8 mouse cellular contexts compared by ENCODE assay signal in the genomic region with DNA sequence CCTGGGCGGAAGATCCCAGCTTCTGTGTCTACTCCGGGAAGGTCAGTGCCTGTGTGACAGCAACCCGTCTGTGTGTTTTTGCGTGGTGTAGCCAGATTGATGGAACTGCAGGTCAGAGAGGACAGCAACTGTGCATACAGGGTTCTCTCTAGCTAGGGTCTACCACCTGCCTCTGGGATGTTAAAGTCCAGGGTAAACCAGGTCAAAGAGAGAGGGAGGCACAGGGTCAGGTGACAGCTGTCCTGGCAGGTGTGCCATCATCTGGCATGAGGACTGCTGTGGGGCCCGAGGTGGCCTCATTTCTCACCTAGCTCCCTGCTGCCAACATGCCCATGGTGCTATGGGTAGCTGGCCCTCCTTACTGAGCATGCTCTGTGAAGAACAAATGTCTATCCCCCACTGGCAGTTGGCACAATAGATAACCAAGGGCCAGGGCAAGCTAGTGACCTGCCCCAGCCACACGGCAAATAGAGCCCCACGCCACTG. TPM values are rescaled to one million over a fixed set of nuclear protein-coding genes. Genes with fewer than 3 reads are reported as not detected.
DNase-seq lines count a peak whose midpoint lies in the region; ATAC-seq and TF ChIP-seq lines count a peak whose summit lies in the region.

No protein-coding gene starts in this region.

- no peaks in the 10 kb centered on the region for H3K27me3 ChIP-seq in hindbrain, embryonic 10.5 days (ENCODE audit: insufficient read depth, poor library complexity, severe bottlenecking)
- H3K27me3 ChIP-seq in hindbrain, embryonic 11.5 days (ENCODE audit: control insufficient read depth, insufficient read depth, low read length) = no peaks in the 10 kb centered on the region
- no peaks in the 10 kb centered on the region for H3K27me3 ChIP-seq in CH12.LX (replicated peaks)
- H3K27me3 ChIP-seq in embryonic facial prominence, embryonic 13.5 days = no peaks in the 10 kb centered on the region
- H3K27me3 ChIP-seq in liver, embryonic 12.5 days (replicated peaks) = no peaks in the 10 kb centered on the region

- TF ChIP-seq CTCF in CH12.LX (conservative IDR thresholded peaks at IDR 0.05 in 1 of 2, IDR thresholded peaks at IDR 0.05 in 1 of 2; ENCODE audit: low read depth in 2 of 2, low read length in 2 of 2) = no peak

- H3K9ac ChIP-seq in hindbrain, embryonic 11.5 days (ENCODE audit: low read depth, low read length) = no peak overlapping the region
- peak overlapping the region; percentile 37 for H3K9ac ChIP-seq in CH12.LX (ENCODE audit: insufficient read depth, low read depth)
- peak overlapping the region; percentile 49; the same call in 1 of the 2 replicates for H3K9ac ChIP-seq in embryonic facial prominence, embryonic 13.5 days
- H3K9ac ChIP-seq in liver, embryonic 12.5 days = no peak overlapping the region

- TF ChIP-seq EP300 in CH12.LX (IDR thresholded peaks at IDR 0.05; ENCODE audit: low read length) = no peak

- no peaks in the 10 kb centered on the region for H3K9me3 ChIP-seq in hindbrain, embryonic 10.5 days
- H3K9me3 ChIP-seq in hindbrain, embryonic 11.5 days (ENCODE audit: control insufficient read depth, low read length) = no peaks in the 10 kb centered on the region
- no peaks in the 10 kb centered on the region for H3K9me3 ChIP-seq in CH12.LX (replicated peaks; ENCODE audit: low read length)
- no peaks in the 10 kb centered on the region for H3K9me3 ChIP-seq in embryonic facial prominence, embryonic 13.5 days
- no peaks in the 10 kb centered on the region for H3K9me3 ChIP-seq in liver, embryonic 12.5 days (replicated peaks)

- H3K4me3 ChIP-seq in hindbrain, embryonic 10.5 days = no peak overlapping the region
- no peak overlapping the region for H3K4me3 ChIP-seq in hindbrain, embryonic 11.5 days (ENCODE audit: low read depth, low read length)
- H3K4me3 ChIP-seq in CH12.LX (replicated peaks in 1 of 3; ENCODE audit: low read depth in 2 of 3, low read length in 2 of 3, poor library complexity in 1 of 3) = peak overlapping the region in 1 of 3 experiments; percentile 42
- no peak overlapping the region for H3K4me3 ChIP-seq in embryonic facial prominence, embryonic 13.5 days
- no peak overlapping the region for H3K4me3 ChIP-seq in liver, embryonic 12.5 days

- ATAC-seq in hindbrain, embryonic 11.5 days (ENCODE audit: low FRiP score) = no peak
- no peak for ATAC-seq in embryonic facial prominence, embryonic 13.5 days (ENCODE audit: insufficient number of reproducible peaks, insufficient read depth, low FRiP score, low TSS enrichment, low read depth)
- no peak for ATAC-seq in liver, embryonic 12.5 days

- peak overlapping the region; percentile 69; the same call in 1 of the 2 replicates for H3K27ac ChIP-seq in hindbrain, embryonic 10.5 days
- no peak overlapping the region for H3K27ac ChIP-seq in hindbrain, embryonic 11.5 days (ENCODE audit: low read depth, low read length)
- peak overlapping the region; percentile 100 for H3K27ac ChIP-seq in CH12.LX (ENCODE audit: insufficient read depth, low read depth)
- no peak overlapping the region for H3K27ac ChIP-seq in embryonic facial prominence, embryonic 13.5 days
- H3K27ac ChIP-seq in liver, embryonic 12.5 days = peak overlapping the region; percentile 38

- H3K4me2 ChIP-seq in hindbrain, embryonic 11.5 days (replicated peaks; ENCODE audit: low read depth, low read length) = no peak overlapping the region
- H3K4me2 ChIP-seq in CH12.LX (ENCODE audit: insufficient read depth, low read depth, poor library complexity, severe bottlenecking) = peak overlapping the region; percentile 37; the same call in 1 of the 2 replicates
- H3K4me2 ChIP-seq in embryonic facial prominence, embryonic 13.5 days = no peak overlapping the region
- H3K4me2 ChIP-seq in liver, embryonic 12.5 days = no peak overlapping the region

- H3K79me2 ChIP-seq in CH12.LX (replicated peaks; ENCODE audit: control insufficient read depth, extremely low read depth, insufficient read depth, poor library complexity, severe bottlenecking) = peaks cover 48% of the 10 kb centered on the region

- TF ChIP-seq RAD21 in CH12.LX (IDR thresholded peaks at IDR 0.05; ENCODE audit: low read depth, low read length) = no peak

- DNase-seq in hindbrain, embryonic 10.5 days (ENCODE audit: low spot score) = no peak
- DNase-seq in hindbrain, embryonic 11.5 days (ENCODE audit: low spot score) = no peak
- no peak for DNase-seq in CH12.LX (ENCODE audit: extremely low read depth)
- no peak for DNase-seq in adrenal gland, adult 18-20 months (ENCODE audit: low spot score in 2 of 2)
- no peak for DNase-seq in c-Kit-positive CD71-positive TER-119-positive erythroid progenitor cells, embryonic 14.5 days (ENCODE audit: low spot score)
- DNase-seq in left cerebral cortex, postnatal 10 days (ENCODE audit: extremely low spot score in 1 of 2, low spot score in 2 of 2) = no peak

- 90% methylated on average over 7 of the region's 7 CpGs for WGBS in hindbrain, embryonic 10.5 days
- 86% methylated on average over 7 of the region's 7 CpGs for WGBS in hindbrain, embryonic 11.5 days
- 79% methylated on average over 7 of the region's 7 CpGs for WGBS in embryonic facial prominence, embryonic 13.5 days
- 70% methylated on average over 7 of the region's 7 CpGs for WGBS in liver, embryonic 12.5 days (ENCODE audit: insufficient replicate concordance)

- in situ Hi-C loops in CH12.LX (cut with MboI; ENCODE audit: low pct_ligation_motif_present, low pct_unique_long_range_greater_than_20kb, low sequenced_read_pairs) = no loop called here

- TF ChIP-seq POLR2A in CH12.LX (IDR thresholded peaks at IDR 0.05; ENCODE audit: low read depth, low read length) = no peak

- H3K4me1 ChIP-seq in hindbrain, embryonic 10.5 days (replicated peaks) = peaks cover 99% of the 10 kb centered on the region
- H3K4me1 ChIP-seq in hindbrain, embryonic 11.5 days (replicated peaks; ENCODE audit: control insufficient read depth, insufficient read depth, low read length) = peaks cover 19% of the 10 kb centered on the region
- H3K4me1 ChIP-seq in CH12.LX (ENCODE audit: control insufficient read depth in 1 of 2, insufficient read depth in 2 of 2) = peaks cover 58 to 98% of the 10 kb centered on the region in 2 experiments
- H3K4me1 ChIP-seq in embryonic facial prominence, embryonic 13.5 days = peaks cover 63% of the 10 kb centered on the region
- peaks cover 100% of the 10 kb centered on the region for H3K4me1 ChIP-seq in liver, embryonic 12.5 days

- intact Hi-C loops in left cerebral cortex, postnatal 10 days (cut with DNase I) = no loop called here

- H3K36me3 ChIP-seq in hindbrain, embryonic 10.5 days = no peaks in the 10 kb centered on the region
- no peaks in the 10 kb centered on the region for H3K36me3 ChIP-seq in hindbrain, embryonic 11.5 days (ENCODE audit: control insufficient read depth, insufficient read depth, low read length)
- H3K36me3 ChIP-seq in CH12.LX (replicated peaks in 1 of 2; ENCODE audit: control insufficient read depth in 1 of 2, insufficient read depth in 1 of 2, low read length in 1 of 2) = peaks cover 0 to 5% of the 10 kb centered on the region in 2 experiments
- H3K36me3 ChIP-seq in embryonic facial prominence, embryonic 13.5 days = no peaks in the 10 kb centered on the region
- H3K36me3 ChIP-seq in liver, embryonic 12.5 days = no peaks in the 10 kb centered on the region

- dilution Hi-C loops in CH12.LX (cut with MboI; ENCODE audit: extremely low pct_ligation_motif_present, extremely low pct_unique_long_range_greater_than_20kb, low sequenced_read_pairs) = no loop called here

TF ChIP-seq in CH12.LX, 34 proteins besides CTCF, POLR2A, EP300 and RAD21:
- TF ChIP-seq ETS1 (conservative IDR thresholded peaks at IDR 0.05; ENCODE audit: low read depth, low read length) (no peak), TCF12 (IDR thresholded peaks at IDR 0.05; ENCODE audit: low read depth, low read length) (peak; percentile 42; the same call in 1 of the 2 replicates), JUND (conservative IDR thresholded peaks at IDR 0.05; ENCODE audit: low read depth, low read length) (no peak), POLR2AphosphoS2 (IDR thresholded peaks at IDR 0.05; ENCODE audit: low read depth, low read length) (no peak), CHD1 (IDR thresholded peaks at IDR 0.05; ENCODE audit: low read depth, low read length) (no peak), RCOR1 (conservative IDR thresholded peaks at IDR 0.05; ENCODE audit: low read depth, low read length) (no peak), NRF1 (IDR thresholded peaks at IDR 0.05; ENCODE audit: low read depth, low read length) (peak; percentile 58), HCFC1 (IDR thresholded peaks at IDR 0.05; ENCODE audit: low read depth, low read length) (no peak)

RNA-seq across cellular contexts. Expression of gene Zmiz1, which starts 28.5 kb away (rescaled TPM):
- 44.4 and 60.1 TPM in 2 replicates for polyA plus RNA-seq in hindbrain, embryonic 10.5 days (2016; fragmentation: Nextera tagmentation; extraction: Ambion mirVana)
- 47.5 and 57.0 TPM in 2 replicates for polyA plus RNA-seq in hindbrain, embryonic 11.5 days (2014; fragmentation: Nextera tagmentation; extraction: Ambion mirVana)
- total RNA-seq in CH12.LX (2012; rRNA removed) = 9.6 and 11.1 TPM in 2 replicates
- total RNA-seq in CH12.LX (2014; rRNA removed) = 2.0 and 3.7 TPM in 2 replicates
- 31.9 and 45.8 TPM in 2 replicates for polyA plus RNA-seq in CH12.LX (2012; ENCODE audit: insufficient read length, low read depth)
- 44.3 and 52.9 TPM in 2 replicates for polyA plus RNA-seq in embryonic facial prominence, embryonic 13.5 days (2015; fragmentation: Nextera tagmentation; extraction: Ambion mirVana)
- 9.1 and 10.2 TPM in 2 replicates for polyA plus RNA-seq in liver, embryonic 12.5 days (2016; fragmentation: Nextera tagmentation; extraction: Ambion mirVana)
- total RNA-seq in adrenal gland, adult 18-20 months (2021) = 100 to 1,000 TPM in 1 of 2 experiments, 10 to 100 TPM in 1; 89.1 to 116 TPM
- 100 to 1,000 TPM; 105 to 106 TPM for total RNA-seq in left cerebral cortex, postnatal 10 days (2021)

Comparison
In these comparisons a context has a peak if more than half of its experiments do, and no peak if none do; other contexts are left out.
1. H3K27ac ChIP-seq: peak in hindbrain, embryonic 10.5 days (single experiment), CH12.LX (single experiment) and liver, embryonic 12.5 days (single experiment); none in hindbrain, embryonic 11.5 days (single experiment) and embryonic facial prominence, embryonic 13.5 days (single experiment).
2. H3K9ac ChIP-seq: peak in CH12.LX (single experiment) and embryonic facial prominence, embryonic 13.5 days (single experiment); none in hindbrain, embryonic 11.5 days (single experiment) and liver, embryonic 12.5 days (single experiment).